Mouse (Mus musculus): ENCODE measurements around the gene Dtnbp1. TPM values are rescaled to one million over a fixed set of nuclear protein-coding genes. Genes with fewer than 3 reads are reported as not detected.

Gene Dtnbp1
- total RNA-seq, 1 experiment from 2014 or later, result 28.6 TPM

Other genes with a start within 250 kb of the Dtnbp1 start
- gene Gm9817, start 76.5 kb upstream of the Dtnbp1 start, total RNA-seq (2017), result 0.11 to 0.39 TPM in 2 of 3 replicates, not detected in the other